Mouse (Mus musculus) left cerebral cortex, adult 2 months (tissue): ENCODE measurements at regions not wholly inside any gene's neighbourhood (a gene's known extent, or its start where the extent isn't known, plus 50 kb on each side); places are given as distances from the start of the nearest gene placed in this dataset.

Experiments
- DNase-seq, 2 experiments: peaks; one replicate each; pipeline ENCODE4 v3.0.0; 2021 to 2022; ENCODE audit warnings: low spot score in 2 of 2, mixed read lengths in 1 of 2; ENCODE audit errors: extremely low spot score in 1 of 2
- H3K27ac ChIP-seq: fragments of 200-600 bp; 2 replicates; pipeline ENCODE4 v1.8.1; 2022
- H3K4me3 ChIP-seq: fragments of 200-600 bp; 2 replicates; pipeline ENCODE4 v1.8.1; 2022
- CTCF ChIP-seq: fragments of 200-600 bp; IDR thresholded peaks from 2 replicates; pipeline ENCODE4 v1.8.1; 2022; ENCODE audit warnings: antibody characterized with exemption, mild to moderate bottlenecking, moderate library complexity
- intact Hi-C: fragments of 180-260 bp; cut with DNase I; formaldehyde crosslinking; loops from one replicate; pipeline ENCODE4 v1.15.1; 2025

DNA sequence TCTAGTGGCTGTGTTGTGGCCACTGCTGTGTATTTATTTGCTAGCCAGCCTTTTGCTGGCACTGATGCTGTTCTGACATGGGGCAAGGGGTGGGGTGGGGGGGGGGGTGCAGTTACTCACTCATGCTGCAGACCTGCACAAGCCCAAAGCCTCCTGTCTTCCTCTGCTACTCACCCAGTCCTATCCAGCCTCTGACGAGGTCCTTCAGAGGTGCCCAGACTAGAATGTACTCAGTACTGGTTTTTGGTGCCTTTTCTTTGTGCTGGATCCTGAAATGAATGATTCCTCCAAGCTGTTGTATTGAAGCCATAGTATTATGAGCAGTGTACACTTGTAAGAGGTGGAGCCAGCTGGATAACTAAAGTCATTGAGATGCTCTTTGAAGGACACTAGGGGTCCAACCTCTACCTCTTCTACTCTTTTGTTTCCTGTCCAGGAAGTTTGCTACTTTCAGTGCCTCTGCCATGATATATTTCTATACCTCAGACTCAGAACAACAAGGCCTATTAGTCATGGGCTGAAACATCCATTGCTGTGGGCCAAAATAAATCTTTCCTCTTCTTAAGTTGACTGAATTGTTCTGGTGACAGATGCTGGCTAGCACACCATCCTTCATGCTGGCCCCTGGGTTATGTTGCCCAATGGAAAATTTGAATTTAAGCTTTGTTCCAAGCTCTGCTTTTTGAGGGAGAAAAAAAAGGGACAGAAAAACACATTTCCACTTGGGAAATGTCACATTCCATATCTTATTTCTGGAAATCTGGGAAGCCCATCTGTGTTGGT, 128.1 kb upstream of the Gas1 start:
- intact Hi-C loops: no loop called here

GRCm38 (mm10) chr13:60308062-60308801, 131.1 kb upstream of the Gas1 start:
- DNase-seq: no peak
- intact Hi-C loops: no loop called here
- no peak overlapping the region for H3K27ac ChIP-seq
- no peak overlapping the region for H3K4me3 ChIP-seq
- TF ChIP-seq CTCF: no peak

More for the DNA sequence above, 128.1 kb upstream of the Gas1 start:
- no peak for TF ChIP-seq CTCF
- DNase-seq: no peak
- H3K27ac ChIP-seq: no peak overlapping the region
- H3K4me3 ChIP-seq: no peak overlapping the region

GRCm38 (mm10) chr13:60309482-60309881, 132.3 kb upstream of the Gas1 start:
- TF ChIP-seq CTCF: no peak
- DNase-seq: no peak
- intact Hi-C loops: no loop called here
- Histone ChIP-seq H3K27ac (no peak overlapping the region), H3K4me3 (no peak overlapping the region)

DNA sequence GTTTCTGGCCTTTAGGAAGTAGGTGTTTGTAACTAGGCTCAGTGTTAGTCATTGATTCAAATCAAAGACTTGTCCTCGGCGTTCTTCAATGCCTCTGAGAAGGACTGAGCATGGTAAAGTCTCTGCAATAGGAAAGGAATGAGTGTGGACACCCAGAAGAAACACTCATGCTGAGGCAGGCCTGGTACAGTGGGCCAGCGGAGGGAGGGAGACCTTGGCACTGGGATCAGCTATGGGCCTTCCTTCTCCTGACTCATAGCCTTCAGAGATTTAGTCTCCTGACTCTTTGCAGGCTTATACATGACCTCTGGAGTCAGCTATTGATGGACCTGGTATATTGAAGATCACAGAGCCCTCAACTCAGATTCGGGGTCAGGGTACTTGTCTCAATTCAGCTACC, 132.8 kb upstream of the Gas1 start:
- Histone ChIP-seq H3K27ac (no peak overlapping the region), H3K4me3 (no peak overlapping the region)
- TF ChIP-seq CTCF: no peak
- intact Hi-C loops: no loop called here
- no peak for DNase-seq

- Histone ChIP-seq H3K4me3 (no peak overlapping the region), H3K27ac (no peak overlapping the region)
- intact Hi-C loops: no loop called here
- DNase-seq: no peak
- TF ChIP-seq CTCF: peak; percentile 29; the same call in 1 of the 2 replicates
Measured at GRCm38 (mm10) chr13:60312397-60313085, 135.4 kb upstream of the Gas1 start.

DNA sequence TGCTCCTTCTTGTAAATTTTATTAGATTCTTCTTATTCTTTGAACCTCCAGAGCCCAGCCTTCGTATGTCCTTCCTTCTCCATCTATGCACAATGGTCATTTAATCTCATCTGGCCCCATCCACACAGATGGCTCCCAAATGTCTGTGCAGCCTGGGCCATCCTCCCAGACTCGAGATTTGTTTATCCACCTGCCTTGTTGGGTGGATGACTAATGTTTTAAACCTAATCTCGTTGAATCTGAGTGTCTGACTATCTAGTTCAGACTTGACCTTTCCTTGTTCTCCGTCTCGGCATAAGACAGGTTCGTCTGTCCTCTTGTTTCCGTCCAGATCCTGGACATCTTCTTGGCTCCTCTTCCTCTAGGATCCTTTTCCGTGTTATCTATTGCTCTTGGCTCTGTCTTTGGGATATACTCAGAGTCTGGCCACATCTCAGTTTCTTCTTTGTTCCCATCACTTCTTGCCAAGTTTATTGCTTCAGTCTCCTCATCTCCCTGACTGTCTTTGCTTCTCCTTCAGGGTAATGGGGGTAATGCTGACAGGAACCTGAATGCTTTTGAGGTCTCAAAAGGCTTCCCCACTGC, 141.4 kb upstream of the Gas1 start:
- Histone ChIP-seq H3K4me3 (no peak overlapping the region), H3K27ac (no peak overlapping the region)
- DNase-seq: no peak
- TF ChIP-seq CTCF: no peak
- intact Hi-C loops: no loop called here

- TF ChIP-seq CTCF: no peak
- intact Hi-C loops: no loop called here
- Histone ChIP-seq H3K27ac (no peak overlapping the region), H3K4me3 (no peak overlapping the region)
- no peak for DNase-seq
Measured at GRCm38 (mm10) chr13:60319268-60319667, 142.1 kb upstream of the Gas1 start.

DNA sequence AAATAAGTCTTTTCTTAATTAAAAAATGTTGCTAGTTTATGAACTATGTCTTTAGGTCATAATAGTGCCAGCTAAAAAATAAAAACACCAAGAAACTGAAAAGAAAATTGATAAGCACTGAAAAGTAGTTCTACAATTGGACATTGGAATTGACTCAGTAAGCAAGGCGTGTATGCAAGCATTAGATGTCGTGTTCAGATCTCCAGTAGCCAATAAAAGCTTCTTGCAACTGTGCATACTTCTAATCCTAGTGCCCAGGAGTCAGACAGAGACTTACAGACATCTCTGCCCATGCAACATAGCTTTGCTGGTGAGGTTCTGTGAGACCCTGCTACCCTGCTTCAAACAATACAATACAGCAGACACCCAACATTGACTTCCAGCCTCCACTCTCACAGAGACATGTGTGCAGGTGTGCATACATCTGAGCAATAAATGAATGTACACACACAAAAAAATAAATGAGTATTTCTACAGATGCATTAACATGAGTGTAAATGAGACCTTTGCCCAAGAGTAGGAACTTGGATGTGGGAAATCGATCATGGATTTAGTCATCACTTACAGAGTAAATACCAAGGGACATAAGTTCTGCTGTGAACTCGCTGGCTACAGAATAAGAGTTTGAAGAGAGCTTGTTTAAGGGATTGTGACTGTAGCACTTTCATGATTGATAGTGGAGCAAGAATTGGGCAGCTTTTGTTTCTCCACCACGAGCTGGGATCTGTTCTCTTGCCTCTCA, 142.9 kb upstream of the Gas1 start:
- no peak for DNase-seq
- no peak overlapping the region for H3K4me3 ChIP-seq
- TF ChIP-seq CTCF: no peak
- intact Hi-C loops: no loop called here
- no peak overlapping the region for H3K27ac ChIP-seq

DNA sequence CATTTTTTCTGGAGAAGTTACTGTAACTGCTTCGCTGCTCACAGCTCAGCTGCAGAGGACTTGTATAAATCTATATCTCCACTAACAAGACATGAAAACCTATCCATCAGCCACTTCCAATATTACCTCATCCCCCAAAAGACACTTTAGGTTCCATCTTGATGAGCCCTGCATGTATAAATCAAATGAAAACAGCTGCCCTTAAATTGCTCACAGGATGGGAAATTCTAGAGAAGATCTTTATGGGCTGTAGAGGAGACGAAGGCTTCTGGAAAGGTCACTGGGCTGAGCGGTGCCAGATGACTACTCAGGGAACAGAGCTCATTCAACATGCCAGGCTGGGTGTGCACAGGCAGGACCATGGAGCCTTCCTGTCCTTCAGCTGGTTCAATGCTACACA, 145.4 kb upstream of the Gas1 start:
- Histone ChIP-seq H3K27ac (no peak overlapping the region), H3K4me3 (no peak overlapping the region)
- no peak for TF ChIP-seq CTCF
- DNase-seq: no peak
- intact Hi-C loops: no loop called here

DNA sequence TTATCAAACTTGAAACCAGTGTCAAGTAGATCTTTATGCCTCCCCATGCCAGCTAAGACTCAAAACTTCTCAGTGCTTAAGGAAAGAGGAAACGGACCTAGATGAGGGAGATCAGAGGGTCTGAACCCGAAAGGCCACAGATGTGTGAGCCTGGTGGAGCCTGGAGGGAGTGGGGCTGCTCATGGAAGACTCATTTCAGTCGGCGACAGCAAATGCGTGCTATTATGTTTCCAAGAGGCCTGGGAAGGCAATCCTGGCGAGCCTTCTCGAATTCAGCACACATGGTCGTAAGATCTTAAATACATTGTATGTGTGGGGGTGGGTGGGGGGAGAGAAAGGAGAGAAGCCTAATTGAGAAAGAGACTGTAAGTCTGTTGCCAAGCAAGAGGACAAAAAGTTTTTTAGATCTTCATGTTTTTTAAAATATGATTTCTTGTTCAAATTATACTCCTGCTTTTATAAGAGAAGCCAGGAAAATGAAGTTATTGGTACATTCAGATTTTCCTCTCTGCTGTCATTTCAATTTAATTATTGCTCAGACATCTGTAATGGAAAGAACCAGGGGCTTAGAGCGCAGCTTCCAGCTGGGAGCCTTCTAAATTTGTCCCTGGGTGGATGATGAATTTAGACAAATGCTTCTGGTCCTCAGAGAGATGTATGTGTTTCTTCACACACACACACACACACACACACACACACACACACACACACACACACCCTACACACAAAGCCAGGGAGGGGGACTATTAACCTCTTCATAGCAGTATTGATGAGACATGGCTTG, 153.5 kb upstream of the Gas1 start:
- intact Hi-C loops: no loop called here
- no peak for DNase-seq
- Histone ChIP-seq H3K27ac (no peak overlapping the region), H3K4me3 (no peak overlapping the region)
- TF ChIP-seq CTCF: no peak

- intact Hi-C loops: no loop called here
- no peak; the same call in none of the 2 replicates for TF ChIP-seq CTCF
- Histone ChIP-seq H3K27ac (no peak overlapping the region), H3K4me3 (no peak overlapping the region)
- no peak for DNase-seq
Measured at GRCm38 (mm10) chr13:60336196-60336595, 159.0 kb upstream of the Gas1 start.
